Mouse (Mus musculus) stomach, adult 2 months (tissue): ENCODE results near the gene Ccnq. TPM values are rescaled to one million over a fixed set of nuclear protein-coding genes. Genes with fewer than 3 reads are reported as not detected.

Source experiments
- polyA plus RNA-seq: library from polyadenylated mRNA; depleted of rRNA; stranded (reverse); fragments of >200 nt; gene quantifications from 2 replicates; pipeline ENCODE4 v1.2.3, GENCODE M21; 2012; rRNA removed

Ccnq gene
- 21.8 and 27.0 TPM in 2 replicates for polyA plus RNA-seq

GRCm38 (mm10) chr11:78750885-78751842, at the start of gene Ccnq:
TSS of gene Ccnq (minus strand) at chr11:78751729.

Other genes starting within 250 kb of the Ccnq start
- gene Sebox, start 248.3 kb downstream of the Ccnq start, polyA plus RNA-seq = 0.12 TPM in 1 of 2 replicates, not detected in the other
- 2.5 and 3.6 TPM in 2 replicates for gene Tmem199, start 239.6 kb downstream of the Ccnq start, polyA plus RNA-seq
- gene Poldip2, start 239.5 kb downstream of the Ccnq start, polyA plus RNA-seq = 20.2 and 26.0 TPM in 2 replicates
- 13.3 and 15.2 TPM in 2 replicates for gene Tnfaip1, start 215.4 kb downstream of the Ccnq start, polyA plus RNA-seq
- gene Ift20, start 215.4 kb downstream of the Ccnq start, polyA plus RNA-seq = 53.2 and 57.5 TPM in 2 replicates
- gene Tmem97, start 201.0 kb downstream of the Ccnq start, polyA plus RNA-seq = 21.2 and 26.4 TPM in 2 replicates
- gene Nlk, start 54.4 kb downstream of the Ccnq start, polyA plus RNA-seq = 6.6 and 7.6 TPM in 2 replicates
- gene Lyrm9, start 74.9 kb upstream of the Ccnq start, polyA plus RNA-seq = 9.6 and 12.4 TPM in 2 replicates
- 0.31 and 0.35 TPM in 2 replicates for gene Nos2, start 169.1 kb upstream of the Ccnq start, polyA plus RNA-seq
- gene Lgals9, start 233.2 kb upstream of the Ccnq start, polyA plus RNA-seq = 239 and 266 TPM in 2 replicates